Mouse (Mus musculus): ENCODE results near the gene Raver2.
"Not testable (repeated sequence)": the region's sequence is repeated elsewhere in the genome, so short reads cannot be mapped to it uniquely, and the experiment has no call there.

The Raver2 gene

DNA sequence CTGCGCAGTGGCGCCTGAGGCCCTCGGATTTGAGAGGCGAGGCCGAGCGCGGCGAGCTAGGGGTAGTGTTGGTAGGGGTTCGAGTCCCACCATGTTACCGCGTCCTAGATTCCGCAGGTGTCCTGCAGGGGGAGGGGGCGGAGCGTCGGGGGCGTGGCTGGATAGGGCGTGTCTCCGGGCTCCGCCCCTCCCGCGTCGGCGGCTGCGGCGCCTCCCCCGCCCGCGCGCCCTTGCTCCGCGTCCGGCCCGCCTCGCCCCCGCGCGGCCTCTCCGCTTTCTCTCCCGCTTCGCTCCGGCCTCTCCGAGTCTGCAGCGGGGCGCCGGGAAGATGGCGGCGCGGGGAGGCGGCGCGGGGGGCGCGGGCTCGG, at the start of gene Raver2:
TSS of gene Raver2 (plus strand) at position 198 of the 368 bp plus-strand sequence.
- DNase-seq (ENCODE audit: low read depth in 2 of 2, low spot score in 2 of 2): peak; percentile 4 to 44

GRCm38 (mm10) chr4:101020596-101020995, 48.2 kb upstream of the Raver2 start, which contains the start of gene Gm10577:
TSS of gene Gm10577 (minus strand) at chr4:101020696.
- no peak for DNase-seq (ENCODE audit: low read depth in 2 of 2, low spot score in 2 of 2)

- no peak for DNase-seq (ENCODE audit: low read depth in 2 of 2, low spot score in 2 of 2)
These were observed 42.2 kb upstream of the Raver2 start for GRCm38 (mm10) chr4:101026566-101026965.

GRCm38 (mm10) chr4:101026995-101027394, 41.8 kb upstream of the Raver2 start:
- no peak for DNase-seq (ENCODE audit: low read depth in 2 of 2, low spot score in 2 of 2)

DNA sequence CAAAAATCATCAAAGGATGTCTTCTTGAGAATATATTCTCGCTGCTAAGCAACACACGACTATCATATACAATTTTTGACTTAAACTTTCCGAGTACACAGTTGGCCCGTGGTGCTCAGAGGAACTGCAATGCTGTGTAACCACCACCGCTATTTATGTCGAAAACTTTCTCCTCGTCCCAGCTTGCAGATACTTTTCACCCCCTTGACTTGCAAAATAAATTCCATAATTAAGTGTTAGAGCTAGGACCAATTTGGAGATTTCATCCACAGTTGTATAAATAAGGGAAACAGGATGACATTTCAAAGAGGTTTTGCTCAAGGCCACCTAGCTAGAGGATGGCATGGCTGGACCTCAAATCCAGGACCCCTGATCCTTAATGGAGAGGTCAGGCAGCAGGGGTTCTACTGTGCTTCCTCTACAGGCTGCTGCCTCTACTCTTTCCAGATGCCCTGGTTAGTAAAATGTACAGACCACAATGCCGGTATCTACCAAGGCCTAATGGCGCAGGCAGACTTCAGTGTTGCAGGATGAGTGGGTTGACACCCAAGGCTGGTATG, 40.9 kb upstream of the Raver2 start:
- no peak for DNase-seq (ENCODE audit: low read depth in 2 of 2, low spot score in 2 of 2)

- DNase-seq (ENCODE audit: low read depth in 2 of 2, low spot score in 2 of 2): no peak
These were observed 35.7 kb upstream of the Raver2 start for GRCm38 (mm10) chr4:101033047-101033446.

DNA sequence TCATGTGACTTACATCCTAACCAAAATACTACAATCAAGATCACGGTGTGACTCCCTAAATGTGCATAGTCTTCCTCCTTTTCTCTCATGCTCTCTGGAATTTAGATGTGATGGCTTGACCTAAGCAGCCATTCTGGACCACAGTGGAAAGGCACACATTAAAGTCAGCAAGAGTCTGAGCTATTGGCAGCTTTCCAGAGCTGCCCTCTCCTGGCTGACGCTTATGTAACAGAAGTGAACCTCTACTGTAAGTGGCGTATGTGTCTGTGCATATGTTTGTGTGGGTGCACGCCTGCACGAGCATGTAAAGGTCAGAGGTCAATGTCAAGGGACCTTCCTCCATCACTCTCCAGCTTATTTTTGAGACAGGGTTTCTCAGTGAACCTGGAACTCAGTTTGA, 33.7 kb upstream of the Raver2 start:
- no peak for DNase-seq (ENCODE audit: low read depth in 2 of 2, low spot score in 2 of 2)

DNA sequence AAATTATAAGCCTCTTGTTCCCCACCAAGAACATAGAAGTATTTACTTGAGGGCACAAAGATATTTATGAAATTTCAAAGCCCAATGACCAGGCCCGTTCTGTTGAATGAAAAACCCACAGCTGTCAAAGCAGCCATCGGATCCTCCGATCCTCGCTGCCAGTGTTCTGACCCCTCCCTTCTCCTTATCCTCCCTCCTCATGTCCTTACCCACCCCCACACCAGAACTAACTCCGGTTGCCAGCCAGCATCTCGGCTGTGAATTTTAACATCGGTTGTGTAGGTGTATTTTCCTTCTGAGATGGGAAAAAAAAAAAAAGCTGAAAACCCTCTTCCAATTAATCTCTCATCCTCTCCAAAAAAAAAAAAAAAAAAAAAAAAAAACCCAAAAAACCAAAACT, 31.6 kb upstream of the Raver2 start:
- no peak for DNase-seq (ENCODE audit: low read depth in 2 of 2, low spot score in 2 of 2)

DNA sequence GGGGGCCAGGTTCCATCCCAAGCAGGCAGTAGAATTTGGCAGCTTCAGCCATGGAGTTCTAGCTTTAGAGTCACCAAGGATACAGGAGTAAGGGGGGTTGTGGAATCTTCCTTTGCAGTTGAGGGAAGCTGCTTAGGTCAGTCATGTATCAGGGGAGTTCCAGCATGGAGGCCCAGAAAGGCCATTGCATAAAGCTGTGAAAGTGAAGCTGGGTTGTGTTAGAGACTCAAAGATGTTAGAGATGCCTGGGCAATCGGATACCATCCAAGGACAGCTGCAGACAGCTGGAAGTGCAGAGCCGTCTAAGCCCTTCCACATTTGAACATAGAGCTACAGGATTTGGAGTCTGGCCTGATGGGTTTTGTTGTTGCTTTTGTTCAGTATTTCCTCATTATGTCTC, 25.1 kb upstream of the Raver2 start:
- DNase-seq (ENCODE audit: low read depth in 2 of 2, low spot score in 2 of 2): no peak

GRCm38 (mm10) chr4:101044149-101044548, 24.6 kb upstream of the Raver2 start:
- DNase-seq (ENCODE audit: low read depth in 2 of 2, low spot score in 2 of 2): no peak

DNA sequence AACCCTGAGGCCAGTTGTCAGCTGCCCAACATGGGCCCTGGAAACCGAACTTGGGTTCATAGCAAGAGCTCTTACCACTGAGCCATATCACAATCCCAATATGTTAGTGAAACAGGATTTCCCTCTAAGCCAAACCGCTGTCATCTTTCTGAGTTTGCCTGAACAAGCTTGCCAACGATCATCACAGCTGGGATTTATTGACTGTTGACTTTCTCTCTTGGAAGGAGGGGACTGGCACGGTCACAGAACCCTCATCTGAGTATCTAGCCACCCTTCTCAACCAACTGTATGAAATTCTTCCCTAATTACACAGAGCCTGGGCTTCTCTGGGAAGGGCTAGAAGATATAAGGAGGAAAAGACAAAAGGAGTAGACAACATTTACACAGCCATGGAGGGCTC, 22.2 kb upstream of the Raver2 start:
- no peak for DNase-seq (ENCODE audit: low read depth in 2 of 2, low spot score in 2 of 2)

DNA sequence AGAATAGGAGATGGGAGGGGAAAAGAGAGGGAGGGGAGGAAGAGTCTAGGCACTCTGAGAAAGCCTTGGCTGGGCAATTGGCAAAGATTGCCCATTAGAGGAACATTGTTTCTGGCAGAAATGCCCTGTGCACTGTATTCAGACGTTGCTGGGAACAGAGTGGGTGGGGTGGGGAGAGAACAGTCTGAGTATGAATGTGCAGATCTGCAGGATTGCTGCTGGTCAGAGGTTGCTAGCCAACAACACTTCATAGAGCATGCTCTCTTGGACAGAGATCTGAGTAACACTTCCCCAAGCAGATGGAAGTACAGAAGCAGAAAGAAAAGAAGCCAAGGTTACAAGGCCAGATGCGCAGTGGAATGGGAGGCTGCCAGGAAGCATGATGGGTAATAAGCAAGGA, 6.6 kb upstream of the Raver2 start:
- no peak for DNase-seq (ENCODE audit: low read depth in 2 of 2, low spot score in 2 of 2)

GRCm38 (mm10) chr4:101066401-101066800, 2.4 kb upstream of the Raver2 start:
- DNase-seq (ENCODE audit: low read depth in 2 of 2, low spot score in 2 of 2): no peak

GRCm38 (mm10) chr4:101069154-101069971, 580 bp downstream of the Raver2 start:
- DNase-seq (ENCODE audit: low read depth in 2 of 2, low spot score in 2 of 2): peak; percentile 7 to 10

DNA sequence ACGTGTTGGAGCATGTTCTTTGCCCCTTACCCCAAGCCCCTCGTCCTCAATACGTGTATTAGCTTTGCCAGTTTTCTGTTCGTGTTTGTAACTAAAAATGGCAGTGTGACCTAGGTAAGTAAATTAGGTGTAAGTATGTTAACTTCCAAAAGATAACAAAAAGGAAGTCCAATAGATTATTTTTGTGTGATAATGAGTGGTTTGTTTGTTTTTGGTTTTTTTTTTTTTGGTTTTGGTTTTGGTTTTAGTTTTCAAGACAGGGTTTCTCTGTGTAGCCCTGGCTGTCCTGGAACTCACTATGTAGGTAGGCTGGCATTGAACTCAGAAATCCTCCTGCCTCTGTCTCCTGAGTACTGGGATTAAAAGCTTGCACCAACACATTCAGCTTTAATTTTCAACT, 2.8 kb downstream of the Raver2 start:
- DNase-seq (ENCODE audit: low read depth in 2 of 2, low spot score in 2 of 2): no peak

DNA sequence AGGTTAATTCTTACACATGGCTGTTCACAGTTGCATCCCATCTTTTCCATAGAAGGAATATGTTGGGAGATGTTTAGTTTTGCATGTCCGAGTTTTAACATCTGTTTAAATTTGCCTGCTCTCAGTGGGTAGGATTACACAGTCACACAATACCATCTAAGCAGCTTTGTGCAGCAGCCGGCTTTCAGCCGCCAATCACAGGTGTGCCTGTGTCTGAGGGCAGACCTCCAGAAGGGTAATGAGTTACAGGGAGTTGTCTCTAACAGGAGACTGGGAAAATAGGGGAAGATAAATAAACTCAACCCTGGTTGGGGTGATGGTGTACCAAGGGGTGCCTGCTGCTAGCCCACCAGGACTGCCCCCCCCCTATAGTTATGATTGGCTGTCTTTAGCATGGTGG, 7.6 kb downstream of the Raver2 start:
- DNase-seq (ENCODE audit: low read depth in 2 of 2, low spot score in 2 of 2): no peak

DNA sequence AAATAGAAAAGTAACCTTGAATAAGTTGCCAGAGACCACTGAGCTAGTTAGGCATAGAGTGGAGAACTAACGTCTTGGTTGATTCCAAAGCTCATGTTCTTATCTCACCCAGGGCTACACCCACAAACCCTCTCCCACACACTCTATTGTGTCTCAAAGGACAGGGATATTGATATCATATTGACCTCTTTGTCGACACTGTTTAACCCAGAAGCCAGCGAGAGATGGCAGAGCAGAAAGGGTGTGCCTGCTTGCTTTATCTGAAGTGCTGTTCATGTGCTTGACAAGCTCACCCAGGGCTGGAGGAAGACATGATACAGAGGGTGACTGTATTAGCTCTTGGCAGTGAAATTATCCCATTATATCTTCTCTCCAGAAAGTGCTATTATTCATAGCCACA, 11.2 kb downstream of the Raver2 start:
- no peak for DNase-seq (ENCODE audit: low read depth in 2 of 2, low spot score in 2 of 2)

- DNase-seq (ENCODE audit: low read depth in 2 of 2, low spot score in 2 of 2): no peak
These were observed 13.5 kb downstream of the Raver2 start for GRCm38 (mm10) chr4:101082176-101082888.

GRCm38 (mm10) chr4:101084863-101085262, 16.1 kb downstream of the Raver2 start:
- no peak for DNase-seq (ENCODE audit: low read depth in 2 of 2, low spot score in 2 of 2)

GRCm38 (mm10) chr4:101086040-101086439, 17.3 kb downstream of the Raver2 start:
- no peak for DNase-seq (ENCODE audit: low read depth in 2 of 2, low spot score in 2 of 2)

DNA sequence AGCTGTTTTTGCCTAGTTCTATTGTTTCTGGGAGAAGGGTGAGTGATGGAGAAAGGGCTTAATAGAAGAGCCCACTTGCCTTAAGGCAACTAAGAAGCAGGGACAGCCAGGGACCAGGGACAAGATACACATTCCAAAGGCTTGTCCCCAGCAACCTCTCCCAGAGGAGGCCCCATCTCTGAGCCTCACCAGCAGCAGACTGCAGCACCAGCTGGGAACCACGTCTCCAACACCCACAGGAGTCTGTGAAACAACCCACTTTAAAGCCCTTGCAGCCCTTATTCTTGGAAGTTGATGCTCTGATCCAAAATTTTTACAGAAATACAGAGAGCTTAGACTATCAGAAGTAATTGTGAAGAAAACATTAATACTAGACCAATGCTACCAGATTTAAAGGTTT, 18.9 kb downstream of the Raver2 start:
- no peak for DNase-seq (ENCODE audit: low read depth in 2 of 2, low spot score in 2 of 2)

GRCm38 (mm10) chr4:101090630-101091029, 21.8 kb downstream of the Raver2 start:
- not testable (repeated sequence) for DNase-seq (ENCODE audit: low read depth in 2 of 2, low spot score in 2 of 2)

Data from CD8-positive naive resting alpha-beta T cell, adult 2 months (primary cell).